Mouse (Mus musculus) stomach, postnatal 0 days (tissue): ENCODE measurements around the gene Nenf.

ENCODE experiments used
- CTCF ChIP-seq: IDR thresholded peaks from 2 replicates; pipeline ENCODE4 v1.5.1; 2016; ENCODE audit warnings: antibody characterized with exemption, low read depth, mild to moderate bottlenecking, moderate library complexity
- EP300 ChIP-seq: optimal IDR thresholded peaks from 2 replicates; pipeline ENCODE3; 2016; ENCODE audit warnings: antibody characterized with exemption

- TF ChIP-seq CTCF (no peak), EP300 (no peak)
Measured at GRCm38 (mm10) chr1:191284502-191284901, 33.5 kb downstream of the Nenf start.
